Mouse (Mus musculus) pancreas, adult 10 weeks (tissue): ENCODE results near the gene Sstr2. TPM values are rescaled to one million over a fixed set of nuclear protein-coding genes. Genes with fewer than 3 reads are reported as not detected.

Experiments used
- polyA plus RNA-seq: library from polyadenylated mRNA; stranded (reverse); fragments of 350-450 nt; fragmentation: Illumina TruSeq; extraction: RNeasy Lipid Tissue Mini Kit (QIAGEN cat#74804); gene quantifications from one replicate; pipeline ENCODE4 v1.2.3, GENCODE M21; 2015; ENCODE audit warnings: low read depth, low replicate concordance; ENCODE audit not compliant: insufficient read depth

Sstr2 gene
- polyA plus RNA-seq, result 1.5 TPM

GRCm38 (mm10) chr11:113618672-113619419, at the start of gene Sstr2:
Gene Sstr2, plus strand, starts transcription at chr11:113619342.

GRCm38 (mm10) chr11:113648690-113649352, 29.7 kb downstream of the Sstr2 start, which contains the start of gene Cog1:
Gene Cog1, plus strand, starts transcription at chr11:113649169.

GRCm38 (mm10) chr11:113649353-113650210, 30.4 kb downstream of the Sstr2 start, which contains the start of gene Slc39a11:
Gene Slc39a11, minus strand, starts transcription at chr11:113650079.

Other genes starting within 250 kb of the Sstr2 start
- 14.4 TPM for gene Cog1, start 29.8 kb downstream of the Sstr2 start, polyA plus RNA-seq
- 9.0 TPM for gene Slc39a11, start 30.7 kb downstream of the Sstr2 start, polyA plus RNA-seq
- gene Fam104a, start 64.8 kb downstream of the Sstr2 start, polyA plus RNA-seq, result 5.2 TPM
- 1.4 TPM for gene D11Wsu47e, start 65.1 kb downstream of the Sstr2 start, polyA plus RNA-seq
- not detected for gene Cpsf4l, start 90.7 kb downstream of the Sstr2 start, polyA plus RNA-seq
- 8.1 TPM for gene Cdc42ep4, start 132.5 kb downstream of the Sstr2 start, polyA plus RNA-seq